9 mouse cellular contexts compared by ENCODE assay signal in genomic region chr5:100643253-100643990, GRCm38 (mm10). TPM values are rescaled to one million over a fixed set of nuclear protein-coding genes. Genes with fewer than 3 reads are reported as not detected.
DNase-seq lines count a peak whose midpoint lies in the region; TF ChIP-seq lines count a peak whose summit lies in the region.
"Had no signal": no experiment of that assay in that cellular context is flagged by ENCODE, and none has a peak within 500 bp of the region (broad histone marks: within the 10 kb centered on the region; RNA-seq: fewer than 3 reads in every experiment).

No protein-coding gene starts in this region.

- intact Hi-C loops in gastrocnemius, adult 2 months (cut with DNase I), result no loop called here
- intact Hi-C loops in heart, postnatal 10 days (cut with DNase I), result no loop called here

- TF ChIP-seq CTCF in gastrocnemius, adult 2 months (IDR thresholded peaks at IDR 0.05), result no peak

- H3K9me3 ChIP-seq in forebrain, embryonic 10.5 days, result no peaks in the 10 kb centered on the region

- H3K4me3 ChIP-seq in gastrocnemius, adult 2 months, result no peak overlapping the region
- no peak overlapping the region for H3K4me3 ChIP-seq in forebrain, embryonic 10.5 days

- no peak overlapping the region for H3K27ac ChIP-seq in gastrocnemius, adult 2 months
- no peak overlapping the region for H3K27ac ChIP-seq in forebrain, embryonic 10.5 days

- no peaks in the 10 kb centered on the region for H3K27me3 ChIP-seq in forebrain, embryonic 10.5 days (ENCODE audit: poor library complexity, severe bottlenecking)
- H3K27me3 ChIP-seq: Patski had no signal

- no peaks in the 10 kb centered on the region for H3K36me3 ChIP-seq in forebrain, embryonic 10.5 days (replicated peaks)

- WGBS in forebrain, embryonic 10.5 days, result 80% methylated on average over 12 of the region's 12 CpGs

- DNase-seq in gastrocnemius, adult 2 months, result peak; percentile 22
- DNase-seq in gastrocnemius, postnatal 25 days, result no peak
- DNase-seq in spleen, postnatal 36 days (ENCODE audit: low spot score in 2 of 2), result peak; percentile 68 to 72
- no peak for DNase-seq in spleen, postnatal 14 days (ENCODE audit: low spot score in 2 of 2)
- peak; percentile 29 to 36 for DNase-seq in heart, postnatal 10 days
- peak; percentile 44 for DNase-seq in lung, postnatal 14 days
- no peak for DNase-seq in MN1 (ENCODE audit: low spot score)
- DNase-seq in forebrain, embryonic 10.5 days (ENCODE audit: extremely low spot score, low spot score), result no peak

- peaks cover 5% of the 10 kb centered on the region; the same call in 1 of the 2 replicates for H3K4me1 ChIP-seq in forebrain, embryonic 10.5 days

RNA-seq across cellular contexts. Expression of gene Coq2, which starts 31.5 kb away (rescaled TPM):
- 10 to 100 TPM; 72.2 to 74.6 TPM for total RNA-seq in gastrocnemius, adult 2 months (2021)
- total RNA-seq in gastrocnemius, postnatal 25 days (2021), result 10 to 100 TPM; 58.4 to 61.5 TPM
- total RNA-seq in heart, postnatal 10 days (2021), result 10 to 100 TPM; 61.8 to 62.4 TPM
- 53.2 and 56.2 TPM in 2 replicates for polyA plus RNA-seq in forebrain, embryonic 10.5 days (2016; fragmentation: Nextera tagmentation; extraction: Ambion mirVana)

Comparison
In these comparisons a context has a peak if more than half of its experiments do, and no peak if none do; other contexts are left out.
1. DNase-seq: peak in gastrocnemius, adult 2 months (single experiment), spleen, postnatal 36 days (2 of 2), heart, postnatal 10 days (2 of 2) and lung, postnatal 14 days (single experiment); none in gastrocnemius, postnatal 25 days (single experiment), spleen, postnatal 14 days (0 of 2), MN1 (single experiment) and forebrain, embryonic 10.5 days (single experiment).